Mouse (Mus musculus) urinary bladder, postnatal 25 days (tissue): ENCODE measurements at regions not wholly inside any gene's neighbourhood (a gene's known extent, or its start where the extent isn't known, plus 50 kb on each side); places are given as distances from the start of the nearest gene placed in this dataset.

Source experiments
- DNase-seq: peaks from one replicate; pipeline ENCODE4 v3.0.0; 2022; ENCODE audit warnings: low spot score

- DNase-seq, result no peak
Observed at GRCm38 (mm10) chr1:45745136-45745535, 49.8 kb upstream of the Wdr75 start.
